Mouse (Mus musculus) adrenal gland, postnatal 10 days (tissue): ENCODE results near the gene Shox2. TPM values are rescaled to one million over a fixed set of nuclear protein-coding genes. Genes with fewer than 3 reads are reported as not detected.

Experiments
- DNase-seq: peaks from one replicate; pipeline ENCODE4 v3.0.0; 2021; ENCODE audit warnings: mixed read lengths
- long read RNA-seq, 2 experiments: library from polyadenylated mRNA; stranded (forward); transcript quantifications; one replicate each; pipeline ENCODE4 v2.0.0; 2021
- total RNA-seq, 2 experiments: library from RNA; stranded (reverse); gene quantifications; 2 replicates each; pipeline ENCODE4 v1.2.3; 2021

The Shox2 gene
- total RNA-seq = 1 to 10 TPM in 1 of 2 experiments, under 1 TPM in 1; 0.75 to 5.7 TPM
- long read RNA-seq, experiment 1 = 0 reads
- long read RNA-seq, experiment 2 = 0 reads

- no peak for DNase-seq
These were observed at the start of gene Shox2 for GRCm38 (mm10) chr3:66981706-66982105. Gene Shox2, minus strand, starts transcription at chr3:66981771.

GRCm38 (mm10) chr3:66996820-66997219, 15.2 kb upstream of the Shox2 start:
- no peak for DNase-seq

GRCm38 (mm10) chr3:66986287-66986560, 4.7 kb upstream of the Shox2 start:
- DNase-seq = no peak

GRCm38 (mm10) chr3:66985539-66986286, 4.1 kb upstream of the Shox2 start:
- peak; percentile 84 for DNase-seq

GRCm38 (mm10) chr3:66983481-66983880, 1.9 kb upstream of the Shox2 start:
- no peak for DNase-seq

DNA sequence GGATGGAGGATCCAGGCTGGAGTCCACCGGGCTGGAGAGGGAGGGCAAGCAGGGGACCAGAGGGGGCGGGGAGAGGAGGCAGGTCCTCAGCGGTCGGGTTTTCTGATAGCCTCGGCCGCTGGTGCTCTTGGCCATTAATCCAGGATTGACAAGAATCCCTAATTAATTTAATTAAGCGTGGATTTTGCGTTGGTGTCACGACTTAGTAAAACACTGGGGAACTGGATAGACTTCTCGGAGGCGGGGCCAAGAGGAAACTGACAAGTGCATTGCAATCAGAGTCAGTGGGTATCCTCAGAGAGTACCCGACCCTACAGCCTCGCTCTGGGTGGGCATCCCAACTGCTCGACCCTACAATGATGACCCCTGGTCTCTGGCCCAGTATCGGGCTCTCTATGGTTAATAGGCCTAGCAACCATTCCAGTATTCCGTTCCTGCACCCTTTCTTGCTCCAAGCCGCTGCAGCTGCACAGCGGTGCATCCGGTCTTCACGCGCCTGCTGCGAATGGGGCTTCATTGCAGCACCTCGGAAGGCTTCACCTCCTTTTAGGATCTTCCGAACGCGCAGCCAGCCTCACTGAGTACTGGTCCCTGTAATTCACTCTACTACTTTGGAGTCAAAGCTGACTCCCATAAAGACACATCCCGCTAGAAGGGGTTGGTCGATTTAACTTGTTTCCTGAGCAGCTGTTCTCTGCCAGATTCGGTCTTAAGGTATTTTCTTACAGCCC, 775 bp upstream of the Shox2 start:
- DNase-seq = no peak

- peak; percentile 68 for DNase-seq
These were observed 390 bp downstream of the Shox2 start, which contains the start of gene Rsrc1 for GRCm38 (mm10) chr3:66981101-66981661. Gene Rsrc1, plus strand, starts transcription at chr3:66981390.

- DNase-seq = no peak
These were observed 1.2 kb downstream of the Shox2 start for GRCm38 (mm10) chr3:66980111-66980975.

DNA sequence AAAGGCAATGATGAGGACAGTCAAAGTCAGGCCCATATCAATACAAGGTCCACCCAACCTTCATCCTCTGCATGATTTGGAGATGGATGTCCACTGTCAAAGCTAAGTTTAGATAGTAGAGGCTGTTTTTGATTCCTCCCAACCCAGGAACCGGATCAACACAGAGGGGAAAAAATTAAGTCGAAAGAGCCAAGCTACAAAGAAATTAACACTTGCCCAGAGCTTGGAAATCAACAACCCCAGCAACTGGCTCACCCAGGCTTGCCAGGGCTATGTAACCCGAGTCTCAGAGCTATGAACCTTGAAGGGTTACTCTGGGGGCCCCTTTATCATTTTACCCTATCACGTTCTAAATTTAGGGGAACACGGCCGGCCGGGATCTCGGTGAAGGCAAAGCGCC, 2.1 kb downstream of the Shox2 start:
- no peak for DNase-seq

GRCm38 (mm10) chr3:66978457-66979381, 2.9 kb downstream of the Shox2 start:
- peak; percentile 39 for DNase-seq

DNA sequence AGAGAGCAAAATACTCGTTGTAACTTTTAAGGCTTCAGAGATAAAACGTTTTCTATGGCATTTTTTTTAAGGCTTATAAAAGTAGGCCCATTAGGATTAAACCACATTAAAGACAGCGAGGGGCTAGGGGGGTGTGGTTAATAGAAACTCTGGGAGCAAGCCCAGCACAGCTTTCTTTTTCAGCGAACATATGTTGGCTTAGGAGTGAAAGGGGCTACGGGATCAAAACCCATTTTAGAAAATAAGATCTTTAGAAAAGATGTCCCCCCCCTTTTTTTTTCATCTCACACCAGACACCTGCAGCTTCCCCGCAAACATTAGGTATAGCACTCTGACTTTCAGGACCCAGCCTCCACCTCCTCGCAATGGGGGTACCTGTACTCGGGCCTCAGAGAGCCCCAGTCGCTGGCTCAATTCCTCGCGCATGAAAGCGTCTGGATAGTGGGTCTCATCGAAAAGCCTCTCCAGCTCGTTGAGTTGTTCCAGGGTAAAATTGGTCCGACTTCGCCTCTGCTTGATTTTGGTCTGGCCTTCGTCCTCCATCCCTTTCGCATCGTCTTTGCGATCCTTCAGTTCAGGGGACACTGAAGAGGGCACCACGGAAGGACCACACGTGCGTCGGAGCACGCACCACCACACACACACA, 3.6 kb downstream of the Shox2 start:
- DNase-seq = no peak

DNA sequence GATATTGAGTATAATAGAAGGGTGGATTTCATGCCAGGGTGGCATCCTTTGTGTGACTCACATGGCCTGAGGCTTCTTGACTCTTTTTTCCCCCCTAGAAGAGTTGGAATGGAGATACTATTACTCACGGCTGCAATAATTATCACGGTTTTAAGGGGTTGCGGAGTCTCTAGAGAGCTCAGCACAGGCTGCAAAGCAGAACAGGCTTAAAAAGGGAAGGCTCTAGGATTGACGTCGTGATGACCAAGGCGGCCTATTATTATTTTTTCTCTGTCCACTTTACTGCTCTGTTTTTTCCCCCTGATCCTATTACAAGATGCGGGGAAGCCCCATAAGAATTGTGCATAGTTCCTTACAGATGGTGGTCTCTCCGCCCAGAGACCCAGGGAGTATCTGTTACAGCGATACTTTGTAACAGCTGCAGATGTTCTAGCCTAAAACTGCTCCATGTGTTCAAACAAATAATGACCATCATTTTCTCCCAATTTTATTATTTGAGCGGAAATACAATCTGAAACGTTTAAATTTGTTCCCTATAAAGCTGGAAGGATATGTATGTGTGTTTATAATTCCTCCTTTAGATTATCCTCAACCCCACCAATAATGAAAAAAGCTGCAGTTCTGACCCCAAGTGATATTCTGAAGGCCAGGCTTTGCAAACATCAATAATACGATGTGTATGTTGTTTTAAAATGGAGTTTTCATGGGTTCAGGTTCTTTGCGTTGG, 4.5 kb downstream of the Shox2 start:
- no peak for DNase-seq

DNA sequence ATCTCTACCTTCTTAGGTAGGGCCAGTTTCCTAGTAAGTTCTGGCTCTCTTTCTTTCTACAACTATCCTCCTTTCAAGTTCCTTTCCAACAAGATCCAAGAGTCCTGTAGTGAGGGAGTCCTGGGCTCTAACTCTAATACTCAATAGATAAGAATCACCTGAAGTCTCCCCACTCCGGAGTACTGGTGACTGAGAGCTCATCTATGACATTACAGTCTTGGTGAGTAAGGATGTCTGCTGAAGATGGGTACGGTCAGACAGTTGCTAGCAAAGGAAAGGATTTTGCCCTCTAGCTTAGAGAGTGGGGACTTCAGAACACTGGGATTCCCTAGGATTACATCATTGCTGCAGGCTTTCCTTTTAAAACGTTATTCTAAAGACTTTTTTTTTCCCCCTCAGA, 7.1 kb downstream of the Shox2 start:
- no peak for DNase-seq

- peak; percentile 59 for DNase-seq
These were observed 8.1 kb downstream of the Shox2 start for GRCm38 (mm10) chr3:66973391-66973943.

GRCm38 (mm10) chr3:66972191-66972950, 9.2 kb downstream of the Shox2 start:
- no peak for DNase-seq

DNA sequence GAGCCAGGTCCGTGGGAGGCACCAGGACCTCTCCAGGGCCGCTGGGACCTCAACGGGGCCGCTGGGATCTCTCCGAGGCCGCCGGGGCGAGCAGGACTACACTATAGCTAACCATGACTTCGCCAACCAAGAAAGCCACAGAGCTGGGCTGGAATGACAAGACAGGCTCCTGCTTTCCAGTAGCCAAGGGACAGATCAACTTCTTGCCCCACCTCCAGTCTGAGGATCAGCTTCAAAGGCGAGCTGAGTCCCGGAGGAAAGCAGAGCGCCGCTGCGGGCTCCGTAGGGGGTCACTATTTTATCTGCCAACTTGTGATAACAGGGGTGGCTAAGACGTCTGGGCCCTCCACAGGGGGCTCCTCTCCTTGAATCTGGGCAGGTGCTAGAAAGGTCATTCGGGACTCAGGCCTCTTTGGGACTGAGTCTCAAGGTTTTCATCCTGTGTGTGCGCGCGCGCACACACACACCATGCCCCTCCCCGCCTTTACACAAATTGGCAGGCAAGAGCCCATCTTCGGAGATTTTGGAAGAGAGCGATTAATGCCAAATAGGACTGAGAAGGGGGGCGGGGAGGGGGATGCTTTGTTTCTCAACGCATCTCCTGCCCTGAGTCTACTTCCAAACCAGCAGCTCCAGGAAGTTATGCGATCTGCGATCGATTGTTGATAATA, 10.8 kb downstream of the Shox2 start:
- DNase-seq = no peak

DNA sequence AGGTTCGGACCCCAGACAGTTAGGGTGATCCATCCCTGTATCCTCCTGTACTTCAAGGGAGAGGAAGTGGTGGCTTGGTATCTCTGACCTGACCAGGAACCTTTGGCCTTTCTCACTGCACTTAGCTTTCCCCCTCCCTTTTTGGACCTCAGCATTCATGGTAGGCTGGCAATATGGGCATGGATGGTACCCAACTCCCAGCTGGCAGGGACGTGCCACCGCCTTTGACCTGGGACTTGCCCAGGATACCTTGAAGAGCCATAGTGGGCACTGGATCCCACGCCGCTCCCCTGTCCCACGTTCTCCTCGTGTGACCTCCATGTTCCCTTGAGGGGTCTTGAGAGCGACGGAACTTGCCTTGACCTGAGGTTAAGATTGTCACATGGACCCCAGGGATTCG, 11.3 kb downstream of the Shox2 start:
- no peak for DNase-seq

- no peak for DNase-seq
These were observed 14.1 kb downstream of the Shox2 start for GRCm38 (mm10) chr3:66967508-66967907.
